Comparison of ENCODE assay signal across 7 mouse cellular contexts in the genomic region with DNA sequence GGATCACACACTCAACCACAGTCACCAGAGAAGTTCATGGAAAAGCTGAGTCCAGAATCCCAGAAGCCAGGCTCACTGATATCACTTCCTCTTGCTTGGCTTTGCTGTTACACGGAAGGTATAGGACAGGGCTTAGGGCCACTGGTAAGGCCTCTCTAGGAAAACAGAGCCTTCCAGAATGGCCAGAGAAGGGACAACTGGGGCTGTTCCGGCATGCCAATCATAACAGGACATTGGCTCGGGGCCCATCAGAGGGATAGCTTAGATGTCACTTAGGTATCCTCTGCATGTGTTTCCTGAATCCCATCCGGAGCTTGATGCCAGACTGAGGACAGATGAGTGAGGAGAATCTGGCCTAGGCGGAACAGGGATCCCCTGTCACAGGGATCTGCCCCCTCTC.
DNase-seq lines count a peak whose midpoint lies in the region; ATAC-seq lines count a peak whose summit lies in the region.

No protein-coding gene starts in this region.

- H3K4me2 ChIP-seq in embryonic facial prominence, embryonic 15.5 days (replicated peaks): no peak overlapping the region
- peak overlapping the region; percentile 61; the same call in 1 of the 2 replicates for H3K4me2 ChIP-seq in heart, embryonic 12.5 days
- no peak overlapping the region for H3K4me2 ChIP-seq in kidney, embryonic 16.5 days (replicated peaks; ENCODE audit: low read depth, low read length)

- peak overlapping the region; percentile 84 for H3K27ac ChIP-seq in embryonic facial prominence, embryonic 15.5 days (replicated peaks)
- H3K27ac ChIP-seq in heart, embryonic 12.5 days (ENCODE audit: poor library complexity, severe bottlenecking): peak overlapping the region; percentile 99
- H3K27ac ChIP-seq in kidney, embryonic 16.5 days (ENCODE audit: low read length): peak overlapping the region; percentile 94

- no peak overlapping the region for H3K9ac ChIP-seq in embryonic facial prominence, embryonic 15.5 days
- peak overlapping the region; percentile 52 for H3K9ac ChIP-seq in heart, embryonic 12.5 days
- peak overlapping the region; percentile 53 for H3K9ac ChIP-seq in kidney, embryonic 16.5 days (replicated peaks; ENCODE audit: low read length)

- H3K4me3 ChIP-seq in embryonic facial prominence, embryonic 15.5 days (replicated peaks): no peak overlapping the region
- no peak overlapping the region for H3K4me3 ChIP-seq in heart, embryonic 12.5 days
- no peak overlapping the region for H3K4me3 ChIP-seq in kidney, embryonic 16.5 days (ENCODE audit: low read length)

- DNase-seq in lung, postnatal 25 days (ENCODE audit: low spot score): peak; percentile 74
- DNase-seq in cerebellum, adult 9-11 months: no peak
- DNase-seq in embryo, embryonic 9.5 days (ENCODE audit: extremely low spot score): no peak
- no peak for DNase-seq in urinary bladder, adult 2 months (ENCODE audit: low spot score)

- H3K4me1 ChIP-seq in embryonic facial prominence, embryonic 15.5 days: peaks cover 19% of the 10 kb centered on the region
- peaks cover 63% of the 10 kb centered on the region for H3K4me1 ChIP-seq in heart, embryonic 12.5 days (replicated peaks)
- peaks cover 14% of the 10 kb centered on the region for H3K4me1 ChIP-seq in kidney, embryonic 16.5 days (ENCODE audit: insufficient read depth, low read length)

- H3K27me3 ChIP-seq in embryonic facial prominence, embryonic 15.5 days: peaks cover 12% of the 10 kb centered on the region
- peaks cover 14% of the 10 kb centered on the region; the same call in 1 of the 2 replicates for H3K27me3 ChIP-seq in heart, embryonic 12.5 days (replicated peaks)
- peaks cover 2% of the 10 kb centered on the region; the same call in 1 of the 2 replicates for H3K27me3 ChIP-seq in kidney, embryonic 16.5 days (ENCODE audit: insufficient read depth, low read length)

- WGBS in embryonic facial prominence, embryonic 15.5 days: 56% methylated on average over 5 of the region's 5 CpGs
- WGBS in heart, embryonic 12.5 days: 46% methylated on average over 5 of the region's 5 CpGs
- 63% methylated on average over 5 of the region's 5 CpGs for WGBS in kidney, embryonic 16.5 days

- H3K36me3 ChIP-seq in embryonic facial prominence, embryonic 15.5 days: no peaks in the 10 kb centered on the region
- H3K36me3 ChIP-seq in heart, embryonic 12.5 days: no peaks in the 10 kb centered on the region
- H3K36me3 ChIP-seq in kidney, embryonic 16.5 days (ENCODE audit: insufficient read depth, low read length): no peaks in the 10 kb centered on the region

- ATAC-seq in embryonic facial prominence, embryonic 15.5 days (ENCODE audit: insufficient number of reproducible peaks, low FRiP score, low TSS enrichment, low read depth): 0 out of 2 replicates have a peak, but pooled peaks have one; percentile 4
- ATAC-seq in heart, embryonic 12.5 days (ENCODE audit: insufficient number of reproducible peaks, low FRiP score): peak; percentile 35
- ATAC-seq in kidney, embryonic 16.5 days (ENCODE audit: low FRiP score, low TSS enrichment): peak; percentile 10

- H3K9me3 ChIP-seq in embryonic facial prominence, embryonic 15.5 days (replicated peaks): no peaks in the 10 kb centered on the region
- no peaks in the 10 kb centered on the region for H3K9me3 ChIP-seq in heart, embryonic 12.5 days (replicated peaks)
- no peaks in the 10 kb centered on the region for H3K9me3 ChIP-seq in kidney, embryonic 16.5 days (ENCODE audit: low read length)
